8 mouse cellular contexts compared by ENCODE assay signal in genomic region chr15:89452906-89453864, GRCm38 (mm10). TPM values are rescaled to one million over a fixed set of nuclear protein-coding genes. Genes with fewer than 3 reads are reported as not detected.
DNase-seq lines count a peak whose midpoint lies in the region; ATAC-seq lines count a peak whose summit lies in the region.

No protein-coding gene starts in this region.

- 0 out of 2 replicates have a peak, but pooled peaks have one; percentile 8 for ATAC-seq in embryonic facial prominence, embryonic 15.5 days (ENCODE audit: insufficient number of reproducible peaks, low FRiP score, low TSS enrichment, low read depth)
- no peak; the same call in 1 of the 2 replicates for ATAC-seq in limb, embryonic 12.5 days (ENCODE audit: insufficient number of reproducible peaks, insufficient read depth, low FRiP score, low TSS enrichment, low read depth)
- peak; percentile 59 for ATAC-seq in midbrain, embryonic 11.5 days (ENCODE audit: low FRiP score)

- 4% methylated on average over 24 of the region's 24 CpGs for WGBS in embryonic facial prominence, embryonic 15.5 days
- 5% methylated on average over 24 of the region's 24 CpGs for WGBS in hindbrain, embryonic 10.5 days
- WGBS in limb, embryonic 12.5 days: 4% methylated on average over 24 of the region's 24 CpGs
- WGBS in midbrain, embryonic 11.5 days: 4% methylated on average over 24 of the region's 24 CpGs

- intact Hi-C loops in left cerebral cortex, postnatal 36 days (cut with DNase I): no loop called here

- H3K9me3 ChIP-seq in embryonic facial prominence, embryonic 15.5 days (replicated peaks): no peaks in the 10 kb centered on the region
- H3K9me3 ChIP-seq in hindbrain, embryonic 10.5 days: no peaks in the 10 kb centered on the region
- no peaks in the 10 kb centered on the region for H3K9me3 ChIP-seq in limb, embryonic 12.5 days
- H3K9me3 ChIP-seq in midbrain, embryonic 11.5 days (ENCODE audit: control insufficient read depth, low read length): no peaks in the 10 kb centered on the region

- peaks cover 28% of the 10 kb centered on the region for H3K27me3 ChIP-seq in embryonic facial prominence, embryonic 15.5 days
- H3K27me3 ChIP-seq in hindbrain, embryonic 10.5 days (ENCODE audit: insufficient read depth, poor library complexity, severe bottlenecking): peaks cover 37% of the 10 kb centered on the region
- H3K27me3 ChIP-seq in limb, embryonic 12.5 days: peaks cover 57% of the 10 kb centered on the region
- H3K27me3 ChIP-seq in midbrain, embryonic 11.5 days (ENCODE audit: control insufficient read depth, insufficient read depth, low read length): 0 out of 2 replicates have a peak, but pooled peaks cover 5% of the 10 kb centered on the region

- H3K4me3 ChIP-seq in embryonic facial prominence, embryonic 15.5 days (replicated peaks): peak overlapping the region; percentile 40
- H3K4me3 ChIP-seq in hindbrain, embryonic 10.5 days: peak overlapping the region; percentile 83
- H3K4me3 ChIP-seq in limb, embryonic 12.5 days (replicated peaks): peak overlapping the region; percentile 56
- H3K4me3 ChIP-seq in midbrain, embryonic 11.5 days (ENCODE audit: low read depth, low read length): peak overlapping the region; percentile 84

- peak overlapping the region; percentile 88 for H3K4me2 ChIP-seq in embryonic facial prominence, embryonic 15.5 days (replicated peaks)
- H3K4me2 ChIP-seq in limb, embryonic 12.5 days: peak overlapping the region; percentile 96
- peak overlapping the region; percentile 78 for H3K4me2 ChIP-seq in midbrain, embryonic 11.5 days

- peaks cover 12% of the 10 kb centered on the region for H3K4me1 ChIP-seq in embryonic facial prominence, embryonic 15.5 days
- H3K4me1 ChIP-seq in hindbrain, embryonic 10.5 days (replicated peaks): peaks cover 29% of the 10 kb centered on the region
- H3K4me1 ChIP-seq in limb, embryonic 12.5 days (replicated peaks): peaks cover 14% of the 10 kb centered on the region
- peaks cover 11% of the 10 kb centered on the region for H3K4me1 ChIP-seq in midbrain, embryonic 11.5 days (ENCODE audit: control insufficient read depth, insufficient read depth, low read length)

- DNase-seq in B cell, adult 2 months: peak; percentile 74 to 78
- DNase-seq in Muller cell, postnatal 12 days (ENCODE audit: inconsistent ontology term): peak; percentile 78
- DNase-seq in hindbrain, embryonic 10.5 days (ENCODE audit: low spot score): peak; percentile 70
- DNase-seq in midbrain, embryonic 11.5 days (ENCODE audit: low spot score, missing footprints): peak; percentile 82
- DNase-seq in testis, postnatal 14 days (ENCODE audit: low spot score): peak; percentile 69
- DNase-seq in left cerebral cortex, postnatal 36 days (ENCODE audit: low spot score in 2 of 2): no peak

- no peaks in the 10 kb centered on the region for H3K36me3 ChIP-seq in embryonic facial prominence, embryonic 15.5 days
- peaks cover 20% of the 10 kb centered on the region for H3K36me3 ChIP-seq in hindbrain, embryonic 10.5 days
- no peaks in the 10 kb centered on the region for H3K36me3 ChIP-seq in limb, embryonic 12.5 days
- peaks cover 16% of the 10 kb centered on the region; the same call in 1 of the 2 replicates for H3K36me3 ChIP-seq in midbrain, embryonic 11.5 days (ENCODE audit: control insufficient read depth, insufficient read depth, low read length)

- H3K9ac ChIP-seq in embryonic facial prominence, embryonic 15.5 days: no peak overlapping the region
- H3K9ac ChIP-seq in limb, embryonic 12.5 days (replicated peaks): no peak overlapping the region
- peak overlapping the region; percentile 84 for H3K9ac ChIP-seq in midbrain, embryonic 11.5 days (ENCODE audit: low read length)

- no peak overlapping the region for H3K27ac ChIP-seq in embryonic facial prominence, embryonic 15.5 days (replicated peaks)
- H3K27ac ChIP-seq in hindbrain, embryonic 10.5 days: peak overlapping the region; percentile 89
- H3K27ac ChIP-seq in limb, embryonic 12.5 days: no peak overlapping the region
- no peak overlapping the region for H3K27ac ChIP-seq in midbrain, embryonic 11.5 days (ENCODE audit: low read depth, low read length)

RNA-seq across cellular contexts. Expression of gene Mapk8ip2, which starts 0.5 kb away (rescaled TPM):
- polyA plus RNA-seq in embryonic facial prominence, embryonic 15.5 days (2015; fragmentation: Nextera tagmentation; extraction: Ambion mirVana): 3.4 and 4.9 TPM in 2 replicates
- polyA plus RNA-seq in hindbrain, embryonic 10.5 days (2016; fragmentation: Nextera tagmentation; extraction: Ambion mirVana): 22.2 and 40.3 TPM in 2 replicates
- 2.0 and 2.1 TPM in 2 replicates for polyA plus RNA-seq in limb, embryonic 12.5 days (2016; fragmentation: Nextera tagmentation; extraction: Ambion mirVana)
- 23.6 TPM in 2 replicates for polyA plus RNA-seq in midbrain, embryonic 11.5 days (2014; fragmentation: Nextera tagmentation; extraction: Ambion mirVana)
- 100 to 1,000 TPM; 221 to 233 TPM for total RNA-seq in left cerebral cortex, postnatal 36 days (2021)

RNA-seq across cellular contexts. Expression of gene Chkb, which starts 23.5 kb away (rescaled TPM):
- 56.4 and 59.6 TPM in 2 replicates for polyA plus RNA-seq in embryonic facial prominence, embryonic 15.5 days (2015; fragmentation: Nextera tagmentation; extraction: Ambion mirVana)
- 50.9 and 64.1 TPM in 2 replicates for polyA plus RNA-seq in hindbrain, embryonic 10.5 days (2016; fragmentation: Nextera tagmentation; extraction: Ambion mirVana)
- 59.2 and 61.8 TPM in 2 replicates for polyA plus RNA-seq in limb, embryonic 12.5 days (2016; fragmentation: Nextera tagmentation; extraction: Ambion mirVana)
- 48.3 and 49.6 TPM in 2 replicates for polyA plus RNA-seq in midbrain, embryonic 11.5 days (2014; fragmentation: Nextera tagmentation; extraction: Ambion mirVana)
- total RNA-seq in left cerebral cortex, postnatal 36 days (2021): 10 to 100 TPM; 41.0 to 41.2 TPM

RNA-seq across cellular contexts. Expression of gene Gm44502, which starts 23.7 kb away (rescaled TPM):
- polyA plus RNA-seq in embryonic facial prominence, embryonic 15.5 days (2015; fragmentation: Nextera tagmentation; extraction: Ambion mirVana): not detected in 2 replicates
- polyA plus RNA-seq in hindbrain, embryonic 10.5 days (2016; fragmentation: Nextera tagmentation; extraction: Ambion mirVana): not detected in 2 replicates
- polyA plus RNA-seq in limb, embryonic 12.5 days (2016; fragmentation: Nextera tagmentation; extraction: Ambion mirVana): not detected in 2 replicates
- polyA plus RNA-seq in midbrain, embryonic 11.5 days (2014; fragmentation: Nextera tagmentation; extraction: Ambion mirVana): not detected in 2 replicates
- under 1 TPM in 1 of 2 experiments, not detected in 1; 0.72 TPM for total RNA-seq in left cerebral cortex, postnatal 36 days (2021)

RNA-seq across cellular contexts. Expression of gene C730034F03Rik, which starts 23.8 kb away (rescaled TPM):
- polyA plus RNA-seq in embryonic facial prominence, embryonic 15.5 days (2015; fragmentation: Nextera tagmentation; extraction: Ambion mirVana): 4.8 TPM in 2 replicates
- 3.8 and 6.5 TPM in 2 replicates for polyA plus RNA-seq in hindbrain, embryonic 10.5 days (2016; fragmentation: Nextera tagmentation; extraction: Ambion mirVana)
- polyA plus RNA-seq in limb, embryonic 12.5 days (2016; fragmentation: Nextera tagmentation; extraction: Ambion mirVana): 3.6 and 3.8 TPM in 2 replicates
- polyA plus RNA-seq in midbrain, embryonic 11.5 days (2014; fragmentation: Nextera tagmentation; extraction: Ambion mirVana): 1.9 and 2.4 TPM in 2 replicates
- total RNA-seq in left cerebral cortex, postnatal 36 days (2021): 1 to 10 TPM; 1.7 to 4.1 TPM

RNA-seq across cellular contexts. Expression of gene Arsa, which starts 24.0 kb away (rescaled TPM):
- polyA plus RNA-seq in embryonic facial prominence, embryonic 15.5 days (2015; fragmentation: Nextera tagmentation; extraction: Ambion mirVana): 27.8 and 30.1 TPM in 2 replicates
- polyA plus RNA-seq in hindbrain, embryonic 10.5 days (2016; fragmentation: Nextera tagmentation; extraction: Ambion mirVana): 14.3 and 14.8 TPM in 2 replicates
- 15.2 and 15.6 TPM in 2 replicates for polyA plus RNA-seq in limb, embryonic 12.5 days (2016; fragmentation: Nextera tagmentation; extraction: Ambion mirVana)
- polyA plus RNA-seq in midbrain, embryonic 11.5 days (2014; fragmentation: Nextera tagmentation; extraction: Ambion mirVana): 7.4 and 9.4 TPM in 2 replicates
- 10 to 100 TPM; 31.7 to 36.1 TPM for total RNA-seq in left cerebral cortex, postnatal 36 days (2021)

Comparison
In these comparisons a context has a peak if more than half of its experiments do, and no peak if none do; other contexts are left out.
1. DNase-seq: peak in B cell, adult 2 months (2 of 2), Muller cell, postnatal 12 days (single experiment), hindbrain, embryonic 10.5 days (single experiment), midbrain, embryonic 11.5 days (single experiment) and testis, postnatal 14 days (single experiment); none in left cerebral cortex, postnatal 36 days (0 of 2).
2. Peak in every context shown above with its lines, with median percentiles within 50 percentile points of each other: H3K4me2 ChIP-seq and H3K4me3 ChIP-seq.